Mouse (Mus musculus) neural tube, embryonic 15.5 days (tissue): ENCODE results near the gene Mocs3. TPM values are rescaled to one million over a fixed set of nuclear protein-coding genes. Genes with fewer than 3 reads are reported as not detected.
A peak's percentile ranks its signal among the peaks of the same experiment; 100 is the strongest.

Source experiments
- ATAC-seq: fragments of 200-750 bp; cut with Nextera tagmentation; 2 replicates; pipeline ENCODE4 v1.8.0; 2017; ENCODE audit warnings: mild to moderate bottlenecking, moderate TSS enrichment, moderate library complexity; ENCODE audit not compliant: low FRiP score
- H3K27ac ChIP-seq: fragments of 300-500 bp; sonication (generic); replicated peaks from 2 replicates; pipeline ENCODE4 v1.5.1; 2015; ENCODE audit warnings: mild to moderate bottlenecking, inconsistent platforms
- H3K27me3 ChIP-seq: fragments of 300-500 bp; sonication (generic); replicated peaks from 2 replicates; pipeline ENCODE4 v1.6.1; 2015; ENCODE audit warnings: inconsistent platforms
- H3K36me3 ChIP-seq: fragments of 300-500 bp; sonication (generic); 2 replicates; pipeline ENCODE4 v1.6.1; 2015; ENCODE audit warnings: inconsistent platforms
- H3K4me1 ChIP-seq: fragments of 300-500 bp; sonication (generic); 2 replicates; pipeline ENCODE4 v1.6.1; 2015; ENCODE audit warnings: inconsistent platforms
- H3K4me2 ChIP-seq: fragments of 300-500 bp; sonication (generic); 2 replicates; pipeline ENCODE4 v1.6.1; 2015; ENCODE audit warnings: inconsistent platforms, mild to moderate bottlenecking, moderate library complexity
- H3K4me3 ChIP-seq: fragments of 300-500 bp; sonication (generic); replicated peaks from 2 replicates; pipeline ENCODE4 v1.5.1; 2015; ENCODE audit warnings: mild to moderate bottlenecking, inconsistent platforms
- H3K9ac ChIP-seq: fragments of 300-500 bp; sonication (generic); replicated peaks from 2 replicates; pipeline ENCODE4 v1.6.1; 2015; ENCODE audit warnings: mild to moderate bottlenecking, inconsistent platforms
- H3K9me3 ChIP-seq: fragments of 300-500 bp; sonication (generic); replicated peaks from 2 replicates; pipeline ENCODE4 v1.6.1; 2016; ENCODE audit warnings: inconsistent platforms
- WGBS: fragments of 180-500 bp; shearing (Covaris S2); methylation state at CpG from one replicate; pipeline ENCODE4 v1.1.7; 2015; ENCODE audit warnings: mixed read lengths; 5-methylcytosine and 5-hydroxymethylcytosine counted together
- polyA plus RNA-seq: library from polyadenylated mRNA; unstranded; fragments of >200 nt; fragmentation: Nextera tagmentation; extraction: Ambion mirVana; gene quantifications from 2 replicates; pipeline ENCODE4 v1.2.1, GENCODE M21; 2015

Gene Mocs3
- polyA plus RNA-seq, 1 experiment from 2014 or later: 8.6 TPM

- 0 out of 2 replicates have a peak, but pooled peaks cover 5% of the 10 kb centered on the region for H3K27me3 ChIP-seq
- WGBS: 38% methylated on average over 8 of the region's 8 CpGs
- H3K9me3 ChIP-seq: no peaks in the 10 kb centered on the region
- H3K4me1 ChIP-seq: no peaks in the 10 kb centered on the region
- H3K4me2 ChIP-seq: no peak overlapping the region
- no peak for ATAC-seq
- H3K9ac ChIP-seq: no peak overlapping the region
- H3K4me3 ChIP-seq: no peak overlapping the region
- no peaks in the 10 kb centered on the region for H3K36me3 ChIP-seq
- no peak overlapping the region for H3K27ac ChIP-seq
These were observed 15.1 kb downstream of the Mocs3 start for GRCm38 (mm10) chr2:168245571-168245970.

GRCm38 (mm10) chr2:168248167-168248855 lies 17.9 kb downstream of the Mocs3 start:
- 73% methylated on average over 8 of the region's 8 CpGs for WGBS
- Histone ChIP-seq H3K27ac (no peak overlapping the region), H3K27me3 (peaks cover 5% of the 10 kb centered on the region; the same call in 1 of the 2 replicates), H3K4me2 (no peak overlapping the region), H3K4me1 (no peaks in the 10 kb centered on the region), H3K4me3 (no peak overlapping the region), H3K36me3 (no peaks in the 10 kb centered on the region), H3K9ac (no peak overlapping the region), H3K9me3 (no peaks in the 10 kb centered on the region)
- ATAC-seq: no peak; the same call in 1 of the 2 replicates

GRCm38 (mm10) chr2:168248856-168249245 lies 18.4 kb downstream of the Mocs3 start:
- peaks cover 5% of the 10 kb centered on the region; the same call in 1 of the 2 replicates for H3K27me3 ChIP-seq
- H3K27ac ChIP-seq: no peak overlapping the region
- no peak overlapping the region for H3K9ac ChIP-seq
- no peaks in the 10 kb centered on the region for H3K4me1 ChIP-seq
- no peaks in the 10 kb centered on the region for H3K36me3 ChIP-seq
- WGBS: 29% methylated on average over 2 of the region's 2 CpGs
- no peak overlapping the region for H3K4me2 ChIP-seq
- no peak; the same call in 1 of the 2 replicates for ATAC-seq
- H3K9me3 ChIP-seq: no peaks in the 10 kb centered on the region
- no peak overlapping the region for H3K4me3 ChIP-seq

DNA sequence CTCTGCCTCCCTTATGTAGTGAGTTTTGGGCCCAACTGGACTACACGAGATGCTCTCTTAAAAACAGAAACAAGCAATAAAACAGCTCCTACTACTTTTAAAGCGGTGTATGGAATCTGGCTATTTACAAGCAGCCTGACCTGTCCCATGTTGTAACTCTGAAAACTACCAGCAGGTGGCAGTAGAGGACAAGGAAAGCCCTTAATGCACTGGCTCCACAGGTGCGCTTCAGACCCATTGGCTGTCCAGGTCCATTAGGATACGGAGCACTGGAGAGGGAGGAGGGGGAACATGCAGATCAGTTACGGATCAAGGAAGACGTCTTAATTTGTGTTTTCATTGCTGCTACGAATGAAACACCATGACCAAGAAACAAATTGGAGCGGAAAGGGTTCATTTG lies 19.8 kb downstream of the Mocs3 start:
- Histone ChIP-seq H3K36me3 (no peaks in the 10 kb centered on the region), H3K4me2 (no peak overlapping the region), H3K27me3 (peaks cover 5% of the 10 kb centered on the region; the same call in 1 of the 2 replicates), H3K9me3 (no peaks in the 10 kb centered on the region), H3K27ac (no peak overlapping the region), H3K4me3 (no peak overlapping the region), H3K4me1 (no peaks in the 10 kb centered on the region), H3K9ac (no peak overlapping the region)
- ATAC-seq: peak; percentile 68; the same call in 1 of the 2 replicates
- WGBS: 13% methylated on average over 8 of the region's 8 CpGs

GRCm38 (mm10) chr2:168252639-168253292 lies 22.3 kb downstream of the Mocs3 start:
- 14% methylated on average over 16 of the region's 16 CpGs for WGBS
- H3K4me2 ChIP-seq: 0 out of 2 replicates have a peak overlapping the region, but pooled peaks have one; percentile 9
- no peaks in the 10 kb centered on the region for H3K36me3 ChIP-seq
- no peak overlapping the region for H3K9ac ChIP-seq
- 0 out of 2 replicates have a peak, but pooled peaks have one; percentile 50 for ATAC-seq
- H3K4me1 ChIP-seq: no peaks in the 10 kb centered on the region
- H3K4me3 ChIP-seq: no peak overlapping the region
- H3K27ac ChIP-seq: no peak overlapping the region
- peaks cover 5% of the 10 kb centered on the region; the same call in 1 of the 2 replicates for H3K27me3 ChIP-seq
- H3K9me3 ChIP-seq: no peaks in the 10 kb centered on the region

DNA sequence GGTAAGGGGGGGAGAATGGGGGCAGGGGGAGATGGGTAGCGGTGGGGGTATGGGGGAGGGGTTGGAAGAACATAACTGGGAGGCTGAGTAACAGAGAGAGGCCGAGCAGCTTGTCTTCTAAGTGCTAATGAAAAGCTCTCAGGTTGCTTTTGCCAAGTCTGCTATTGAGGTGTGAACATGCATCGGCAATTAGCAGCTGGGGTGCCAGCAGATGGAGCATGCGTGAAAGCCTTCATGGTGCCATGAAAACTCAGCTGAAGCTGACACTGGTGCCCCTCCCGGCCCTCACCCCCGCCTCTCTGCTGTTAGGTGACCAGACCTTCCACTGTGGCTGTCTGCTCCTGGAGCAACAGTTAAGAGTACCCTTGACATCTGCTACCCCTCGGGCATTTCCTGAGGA lies 23.4 kb downstream of the Mocs3 start:
- Histone ChIP-seq H3K27ac (no peak overlapping the region), H3K27me3 (peaks cover 5% of the 10 kb centered on the region; the same call in 1 of the 2 replicates), H3K4me2 (no peak overlapping the region), H3K4me3 (no peak overlapping the region), H3K9ac (no peak overlapping the region), H3K4me1 (no peaks in the 10 kb centered on the region), H3K36me3 (no peaks in the 10 kb centered on the region), H3K9me3 (no peaks in the 10 kb centered on the region)
- ATAC-seq: no peak
- 68% methylated on average over 7 of the region's 7 CpGs for WGBS

- Histone ChIP-seq H3K36me3 (no peaks in the 10 kb centered on the region), H3K9ac (no peak overlapping the region), H3K4me2 (no peak overlapping the region), H3K27me3 (0 out of 2 replicates have a peak, but pooled peaks cover 1% of the 10 kb centered on the region), H3K27ac (no peak overlapping the region), H3K4me1 (no peaks in the 10 kb centered on the region), H3K9me3 (no peaks in the 10 kb centered on the region), H3K4me3 (no peak overlapping the region)
- 83% methylated on average over 3 of the region's 3 CpGs for WGBS
- no peak for ATAC-seq
These were observed 26.1 kb downstream of the Mocs3 start for GRCm38 (mm10) chr2:168256506-168256905.

DNA sequence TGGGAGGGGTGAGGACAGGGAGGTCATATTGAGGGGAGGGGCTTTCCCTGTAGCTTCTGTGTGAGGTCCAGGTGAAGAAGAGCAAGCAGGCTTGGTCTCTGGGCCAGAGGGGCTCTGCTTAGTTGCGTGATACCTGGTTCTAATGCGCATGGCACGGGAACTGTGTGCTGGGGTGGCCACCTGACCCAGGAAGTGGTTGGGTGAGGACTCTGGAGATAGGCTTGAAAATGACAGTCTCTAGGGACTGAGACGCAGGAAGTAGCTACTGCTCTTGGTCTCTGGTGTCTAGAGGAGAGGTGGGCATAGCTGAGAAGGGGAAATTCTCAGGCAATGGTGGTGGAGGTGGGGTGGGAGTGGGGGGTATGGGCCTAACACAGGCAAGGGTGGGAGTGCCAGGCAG lies 26.8 kb downstream of the Mocs3 start:
- ATAC-seq: no peak
- Histone ChIP-seq H3K9ac (no peak overlapping the region), H3K4me3 (no peak overlapping the region), H3K9me3 (no peaks in the 10 kb centered on the region), H3K27ac (no peak overlapping the region), H3K36me3 (no peaks in the 10 kb centered on the region), H3K4me2 (no peak overlapping the region), H3K27me3 (no peaks in the 10 kb centered on the region), H3K4me1 (no peaks in the 10 kb centered on the region)
- WGBS: 89% methylated on average over 4 of the region's 4 CpGs

- Histone ChIP-seq H3K27ac (no peak overlapping the region), H3K4me1 (no peaks in the 10 kb centered on the region), H3K36me3 (no peaks in the 10 kb centered on the region), H3K9me3 (no peaks in the 10 kb centered on the region), H3K4me2 (no peak overlapping the region), H3K27me3 (no peaks in the 10 kb centered on the region), H3K9ac (no peak overlapping the region), H3K4me3 (no peak overlapping the region)
- 90% methylated on average over 8 of the region's 8 CpGs for WGBS
- no peak for ATAC-seq
These were observed 28.6 kb downstream of the Mocs3 start for GRCm38 (mm10) chr2:168259046-168259445.

DNA sequence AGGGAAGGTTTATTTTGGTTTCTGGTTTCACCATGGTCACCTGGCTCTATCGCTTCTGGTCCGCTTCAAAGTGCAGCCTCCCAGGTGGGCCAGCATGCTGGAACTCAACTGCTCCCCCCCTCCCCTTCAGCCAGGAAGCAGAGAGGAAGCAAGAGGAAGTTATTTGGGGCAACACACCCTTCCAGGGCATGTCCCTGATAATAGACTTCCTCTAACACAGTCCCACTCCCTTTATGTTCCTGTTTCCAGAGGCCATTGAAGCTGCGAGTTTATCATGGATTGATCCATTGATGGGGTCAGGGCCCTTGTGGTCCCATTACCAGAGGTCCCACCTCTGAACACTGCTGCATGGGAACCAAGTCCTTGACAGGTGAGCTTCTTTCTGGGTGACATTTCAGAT lies 29.7 kb downstream of the Mocs3 start:
- no peak for ATAC-seq
- no peak overlapping the region for H3K9ac ChIP-seq
- no peaks in the 10 kb centered on the region for H3K27me3 ChIP-seq
- H3K4me1 ChIP-seq: no peaks in the 10 kb centered on the region
- no peaks in the 10 kb centered on the region for H3K36me3 ChIP-seq
- no peak overlapping the region for H3K4me3 ChIP-seq
- H3K4me2 ChIP-seq: no peak overlapping the region
- no peak overlapping the region for H3K27ac ChIP-seq
- WGBS: 85% methylated on average over 3 of the region's 3 CpGs
- H3K9me3 ChIP-seq: no peaks in the 10 kb centered on the region

- 90% methylated on average over 10 of the region's 10 CpGs for WGBS
These were observed 30.5 kb downstream of the Mocs3 start for GRCm38 (mm10) chr2:168260900-168261299.

GRCm38 (mm10) chr2:168268033-168268432 lies 37.6 kb downstream of the Mocs3 start:
- Histone ChIP-seq H3K9ac (no peak overlapping the region), H3K27ac (no peak overlapping the region), H3K4me2 (no peak overlapping the region), H3K4me3 (no peak overlapping the region), H3K27me3 (0 out of 2 replicates have a peak, but pooled peaks cover under 1% of the 10 kb centered on the region), H3K4me1 (no peaks in the 10 kb centered on the region; the same call in 1 of the 2 replicates), H3K36me3 (no peaks in the 10 kb centered on the region), H3K9me3 (no peaks in the 10 kb centered on the region)
- ATAC-seq: no peak
- WGBS: 42% methylated on average over 7 of the region's 7 CpGs

More at GRCm38 (mm10) chr2:168260900-168261299, 30.5 kb downstream of the Mocs3 start:
- ATAC-seq: no peak
- no peaks in the 10 kb centered on the region for H3K27me3 ChIP-seq
- no peak overlapping the region for H3K9ac ChIP-seq
- no peaks in the 10 kb centered on the region for H3K4me1 ChIP-seq
- no peak overlapping the region for H3K27ac ChIP-seq
- no peaks in the 10 kb centered on the region for H3K9me3 ChIP-seq
- H3K36me3 ChIP-seq: no peaks in the 10 kb centered on the region
- H3K4me2 ChIP-seq: no peak overlapping the region
- H3K4me3 ChIP-seq: no peak overlapping the region
